Mouse (Mus musculus) naive thymus-derived CD4-positive, alpha-beta T cell, adult 2 months (primary cell): ENCODE data around the gene Kctd17.

ENCODE experiments used
- DNase-seq: peaks from one replicate; pipeline ENCODE4 v3.0.0-alpha.2; 2011; ENCODE audit warnings: low read depth

Kctd17 gene

GRCm38 (mm10) chr15:78428391-78429138 is at the start of gene Kctd17:
Kctd17 (plus strand) TSS chr15:78428564.
- no peak for DNase-seq

- DNase-seq = no peak
Measured at GRCm38 (mm10) chr15:78380208-78380607, 48.2 kb upstream of the Kctd17 start.

GRCm38 (mm10) chr15:78380741-78381140 is 47.6 kb upstream of the Kctd17 start:
- no peak for DNase-seq

DNA sequence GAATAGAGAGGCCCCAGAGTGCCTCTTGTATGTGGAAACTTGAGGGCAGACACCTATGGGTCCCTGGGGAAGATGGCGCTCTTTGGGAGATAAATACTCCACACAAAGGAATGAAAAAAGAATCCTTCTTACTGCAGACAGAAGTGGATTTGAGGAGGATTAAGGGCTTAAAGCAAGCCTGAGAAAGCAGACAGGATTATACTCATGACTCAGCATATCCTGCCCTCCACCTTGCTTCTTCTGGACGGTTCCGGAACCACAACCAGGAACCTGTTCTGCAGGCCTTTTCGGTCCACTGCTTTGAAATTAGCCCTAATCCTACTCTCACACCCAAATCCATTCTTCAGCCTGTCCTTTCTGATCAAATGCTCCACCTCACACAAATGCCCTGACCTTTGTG is 46.2 kb upstream of the Kctd17 start:
- DNase-seq = no peak

DNA sequence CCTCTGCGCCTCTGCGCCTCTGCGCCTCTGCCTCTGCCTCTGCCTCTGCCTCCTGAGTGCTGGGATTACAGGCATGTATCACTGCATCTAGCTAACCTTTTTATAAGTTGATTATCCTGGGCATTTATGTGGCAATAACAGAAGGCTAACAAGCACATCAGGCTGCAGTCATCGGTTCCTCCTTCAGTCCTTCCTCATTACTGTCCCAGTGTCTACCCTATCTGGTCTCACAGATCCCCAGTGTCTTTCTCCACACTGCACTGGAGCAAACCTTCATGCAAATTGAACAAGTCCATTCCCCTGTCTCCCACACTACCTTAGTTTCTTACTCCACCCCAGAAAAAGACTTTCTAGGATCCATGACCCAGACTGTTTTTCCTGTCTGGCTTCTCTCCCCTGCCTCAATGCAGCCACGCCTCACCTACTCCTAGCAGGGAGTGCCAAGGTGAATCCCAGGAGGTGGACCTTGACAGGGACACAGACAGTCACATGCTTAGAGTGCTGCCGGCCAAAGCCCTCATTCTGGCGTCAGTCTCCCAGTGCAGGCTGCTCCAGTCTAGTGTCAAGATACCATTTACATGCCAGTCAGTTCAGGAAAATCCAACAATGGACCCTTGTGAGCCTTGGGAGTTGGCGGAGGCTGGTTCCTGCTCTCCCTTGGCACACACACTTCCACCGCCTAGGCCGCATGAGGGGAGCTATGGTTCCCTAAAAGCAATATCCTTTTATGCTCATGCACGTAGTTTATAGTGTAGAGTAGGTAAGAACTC is 44.7 kb upstream of the Kctd17 start:
- no peak for DNase-seq

DNA sequence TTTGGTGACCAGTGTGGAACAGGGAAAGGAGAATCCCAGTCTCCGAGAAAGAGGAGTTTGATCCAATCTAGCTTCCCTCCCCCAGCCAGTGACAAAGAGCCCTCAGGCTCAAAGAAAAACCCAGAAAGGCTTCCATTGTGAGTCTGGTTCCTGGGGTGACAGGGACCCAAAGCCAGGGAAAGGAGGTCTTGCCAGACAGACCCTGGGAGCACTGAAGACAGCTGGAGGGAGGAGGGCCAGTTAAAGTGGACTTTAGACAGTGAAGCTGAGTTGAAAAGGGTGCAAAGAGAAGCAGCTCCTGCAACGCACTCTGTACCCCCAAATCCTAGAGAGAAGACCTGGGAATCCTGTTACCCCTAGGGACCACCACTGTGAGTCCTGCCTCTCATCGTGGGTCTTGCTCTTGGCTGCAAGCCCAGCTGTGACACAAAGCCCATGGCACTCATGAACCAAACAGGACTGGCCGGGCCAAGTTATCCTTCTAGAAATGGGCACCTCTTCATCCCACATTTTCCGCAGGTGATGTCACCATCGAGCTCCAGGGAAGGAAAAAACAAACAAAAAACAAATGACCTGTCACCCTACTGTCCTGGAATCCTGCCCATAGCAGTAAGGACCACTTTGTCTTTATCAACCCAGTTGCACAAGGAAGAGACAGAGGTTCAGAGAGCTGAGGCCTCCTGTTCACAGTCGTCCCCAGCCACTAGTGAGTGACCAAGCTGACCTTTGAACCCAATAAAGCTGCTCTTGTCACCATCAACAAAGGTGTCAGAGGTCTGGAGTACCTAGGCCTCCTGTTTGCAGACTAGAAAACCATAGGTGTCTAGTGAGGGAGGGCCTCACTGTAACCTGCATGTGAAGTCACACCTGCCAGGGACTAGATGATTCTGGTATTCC is 43.9 kb upstream of the Kctd17 start:
- no peak for DNase-seq

DNA sequence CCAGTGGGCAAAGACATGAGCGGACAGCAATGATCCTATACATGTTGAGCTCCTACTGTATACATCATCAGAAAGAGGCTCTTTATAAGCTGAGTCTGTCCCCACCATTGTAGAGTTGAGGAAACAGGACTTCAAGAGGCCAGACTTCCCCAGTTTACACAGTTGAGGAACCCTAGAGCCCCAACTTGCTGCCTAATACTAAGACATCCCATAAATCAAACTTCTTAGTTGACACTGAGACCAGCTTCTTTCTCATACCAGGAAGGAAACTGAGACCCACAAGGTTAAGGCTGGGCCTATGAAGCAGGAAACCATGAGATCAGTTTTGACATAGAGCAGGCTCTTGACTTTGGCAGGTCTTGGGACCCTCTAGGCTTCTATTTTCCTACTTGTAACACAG is 42.8 kb upstream of the Kctd17 start:
- no peak for DNase-seq

- DNase-seq = peak; percentile 35
Measured at GRCm38 (mm10) chr15:78390855-78391254, 37.5 kb upstream of the Kctd17 start.

DNA sequence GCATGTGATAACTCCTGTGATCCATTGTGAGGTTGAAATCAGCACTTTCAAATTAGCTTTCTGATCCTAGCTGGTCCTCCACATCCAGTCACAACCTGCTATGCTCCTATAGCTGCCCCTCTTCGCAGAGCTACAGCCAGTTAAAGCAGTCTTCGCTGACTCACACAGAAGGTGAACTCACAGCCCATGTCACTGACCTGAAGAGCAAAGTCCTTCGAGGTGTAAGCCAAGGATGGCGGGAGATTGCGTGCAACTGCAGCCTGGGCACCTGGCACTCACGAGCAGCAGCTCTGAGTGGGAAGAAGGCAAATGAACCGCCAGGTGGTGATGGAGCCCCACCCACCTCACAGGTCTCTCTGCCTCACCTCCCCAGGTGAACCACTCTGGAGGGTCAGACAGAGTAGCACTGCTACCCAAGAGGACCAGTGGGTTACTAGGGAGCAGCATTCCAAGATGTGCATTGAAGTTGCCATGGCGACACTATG is 32.8 kb upstream of the Kctd17 start, which contains the start of gene Tex33:
Gene Tex33 (minus strand): TSS at position 435 of the 485 bp plus-strand sequence.
- DNase-seq = no peak

- DNase-seq = no peak
Measured at GRCm38 (mm10) chr15:78401345-78401744, 27.0 kb upstream of the Kctd17 start.

DNA sequence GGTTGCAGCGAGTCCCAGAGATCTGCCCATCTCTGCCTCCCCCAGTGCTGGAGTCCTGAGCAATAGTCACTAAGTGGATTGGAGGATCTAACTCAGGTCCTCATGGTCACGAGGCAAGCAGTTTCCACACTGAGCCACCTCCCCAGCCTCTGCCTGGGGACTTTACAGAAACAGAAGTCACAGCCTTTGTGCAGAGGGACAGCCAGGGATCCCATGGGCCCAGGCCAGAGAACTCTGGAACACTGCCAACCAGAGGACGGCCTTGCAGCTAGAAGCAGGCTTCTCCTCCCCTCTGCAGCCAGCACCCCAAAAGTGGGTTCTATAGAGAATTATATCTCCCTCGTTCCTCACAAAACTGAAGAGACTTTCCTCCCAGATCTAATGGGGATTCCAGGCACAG is 26.4 kb upstream of the Kctd17 start:
- no peak for DNase-seq

DNA sequence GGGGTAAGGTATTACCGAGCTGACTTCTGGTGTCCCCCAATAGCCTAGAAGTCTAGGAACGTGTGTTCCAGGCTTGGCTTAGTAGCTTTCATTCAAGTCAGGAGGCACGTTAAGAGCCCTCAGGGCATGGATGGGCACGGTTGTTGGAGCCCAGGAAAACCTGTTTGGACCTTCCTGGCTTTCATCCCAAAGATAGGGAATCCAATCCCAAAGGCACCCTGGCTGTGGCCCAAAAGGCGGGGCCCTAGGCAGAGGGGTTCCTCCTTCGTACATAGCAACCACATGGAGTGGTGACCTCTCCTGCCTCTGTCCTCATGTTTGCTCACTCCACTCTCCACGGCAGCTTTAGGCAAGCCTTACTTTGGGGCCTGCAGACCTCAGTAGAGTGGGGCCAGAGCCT is 25.9 kb upstream of the Kctd17 start:
- DNase-seq = no peak

DNA sequence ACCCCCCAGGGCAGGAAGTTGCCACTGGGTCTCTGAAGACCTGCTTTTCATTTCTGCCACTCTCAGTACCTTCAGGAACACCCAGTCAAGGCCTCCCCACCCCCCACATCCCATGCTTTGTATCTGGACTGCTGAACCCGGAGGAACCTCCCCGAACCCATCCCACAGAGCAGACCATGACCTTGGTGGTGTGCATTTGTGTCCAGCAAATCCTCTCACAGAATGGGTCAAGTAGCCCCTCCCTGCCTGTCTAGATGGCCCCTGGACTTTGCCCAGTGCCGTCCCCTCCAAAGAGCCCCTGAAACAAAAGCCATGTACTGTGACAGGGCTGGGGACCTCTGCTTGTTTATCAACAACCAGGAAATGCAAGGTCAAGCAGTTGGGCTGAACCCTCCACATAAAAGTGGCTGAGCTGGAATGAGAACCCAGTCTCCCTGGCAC is 25.0 kb upstream of the Kctd17 start:
- no peak for DNase-seq

- DNase-seq = no peak
Measured at GRCm38 (mm10) chr15:78403896-78404295, 24.5 kb upstream of the Kctd17 start.

GRCm38 (mm10) chr15:78405098-78405497 is 23.3 kb upstream of the Kctd17 start:
- no peak for DNase-seq

- DNase-seq = peak; percentile 77
Measured at GRCm38 (mm10) chr15:78405517-78406211, 22.7 kb upstream of the Kctd17 start, which contains the start of gene Tst. Tst (minus strand) TSS chr15:78405907.

GRCm38 (mm10) chr15:78406293-78406934 is 21.9 kb upstream of the Kctd17 start, which contains the start of gene Mpst:
Mpst (plus strand) TSS chr15:78406416.
- peak; percentile 92 for DNase-seq

DNA sequence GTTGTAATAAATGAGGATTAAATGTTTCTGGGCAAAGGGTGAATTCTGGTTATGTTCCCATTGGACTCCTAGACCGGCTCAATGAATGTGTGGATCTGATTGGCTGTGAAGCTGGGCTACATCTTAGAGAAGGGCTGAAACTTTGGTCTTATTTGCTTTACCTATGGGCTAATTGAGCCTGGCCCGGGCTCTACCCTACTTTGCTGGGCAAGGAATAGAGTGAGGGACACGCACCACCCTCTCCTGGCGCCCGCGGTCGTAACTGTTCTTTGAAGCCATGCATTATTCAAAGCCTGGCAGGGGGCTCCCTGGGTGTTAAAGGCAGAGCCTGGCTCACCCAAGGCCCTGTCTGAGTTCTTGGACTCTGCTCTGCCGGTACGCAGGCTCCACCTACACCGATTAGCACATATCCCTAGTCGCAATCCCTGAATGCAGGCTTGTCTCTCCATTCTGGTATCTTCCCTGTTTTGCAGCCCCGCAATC is 18.8 kb upstream of the Kctd17 start:
- DNase-seq = no peak

- DNase-seq = no peak
Measured at GRCm38 (mm10) chr15:78413083-78413718, 15.2 kb upstream of the Kctd17 start.

- DNase-seq = no peak
Measured at GRCm38 (mm10) chr15:78413719-78414117, 14.6 kb upstream of the Kctd17 start.
